Mouse (Mus musculus) ES-CJ7 (cell line): ENCODE measurements around the gene Tagln3.

Experiments
- DNase-seq: peaks from one replicate; pipeline ENCODE4 v3.0.0; 2011; ENCODE audit warnings: low read depth, low spot score

The Tagln3 gene

GRCm38 (mm10) chr16:45720022-45720630, 4.3 kb downstream of the Tagln3 start:
- no peak for DNase-seq

- DNase-seq = no peak
Observed at GRCm38 (mm10) chr16:45718296-45718695, 6.1 kb downstream of the Tagln3 start.

- no peak for DNase-seq
Observed at GRCm38 (mm10) chr16:45714489-45715150, 9.8 kb downstream of the Tagln3 start.

GRCm38 (mm10) chr16:45713878-45714277, 10.5 kb downstream of the Tagln3 start:
- DNase-seq = no peak

- DNase-seq = no peak
Observed at GRCm38 (mm10) chr16:45713261-45713660, 11.1 kb downstream of the Tagln3 start.

- DNase-seq = peak; percentile 54
Observed at GRCm38 (mm10) chr16:45711263-45711662, 13.1 kb downstream of the Tagln3 start.

GRCm38 (mm10) chr16:45699301-45699700, 25.1 kb downstream of the Tagln3 start:
- no peak for DNase-seq

- DNase-seq = no peak
Observed at GRCm38 (mm10) chr16:45697996-45698395, 26.4 kb downstream of the Tagln3 start.

- no peak for DNase-seq
Observed at GRCm38 (mm10) chr16:45695445-45696160, 28.8 kb downstream of the Tagln3 start.

- no peak for DNase-seq
Observed at GRCm38 (mm10) chr16:45693558-45693957, 30.9 kb downstream of the Tagln3 start, which contains the start of gene Tmprss7. Gene Tmprss7 (minus strand): TSS chr16:45693658.

- no peak for DNase-seq
Observed at GRCm38 (mm10) chr16:45692851-45693250, 31.6 kb downstream of the Tagln3 start.

- peak; percentile 7 for DNase-seq
Observed at GRCm38 (mm10) chr16:45690178-45690577, 34.2 kb downstream of the Tagln3 start.

- DNase-seq = no peak
Observed at GRCm38 (mm10) chr16:45686833-45687232, 37.6 kb downstream of the Tagln3 start.

- DNase-seq = no peak
Observed at GRCm38 (mm10) chr16:45685295-45685694, 39.1 kb downstream of the Tagln3 start.

GRCm38 (mm10) chr16:45684815-45685214, 39.6 kb downstream of the Tagln3 start:
- DNase-seq = peak; percentile 21

GRCm38 (mm10) chr16:45676462-45676861, 47.9 kb downstream of the Tagln3 start:
- peak; percentile 31 for DNase-seq

GRCm38 (mm10) chr16:45670005-45670404, 54.4 kb downstream of the Tagln3 start:
- DNase-seq = no peak

- DNase-seq = no peak
Observed at GRCm38 (mm10) chr16:45668178-45668577, 56.2 kb downstream of the Tagln3 start.

- DNase-seq = no peak
Observed at GRCm38 (mm10) chr16:45666136-45666535, 58.3 kb downstream of the Tagln3 start.

GRCm38 (mm10) chr16:45662381-45662780, 62.0 kb downstream of the Tagln3 start:
- DNase-seq = no peak
